Mouse (Mus musculus) T-helper 2 cell (primary cell): ENCODE measurements around the gene Rnd1.

ENCODE experiments used
- in situ Hi-C: fragments of 300-600 bp; cut with MboI, MseI; formaldehyde crosslinking; loops from one replicate; pipeline ENCODE4 v1.15.1; 2025; ENCODE audit warnings: high pct_unique_total_duplicates

The Rnd1 gene

DNA sequence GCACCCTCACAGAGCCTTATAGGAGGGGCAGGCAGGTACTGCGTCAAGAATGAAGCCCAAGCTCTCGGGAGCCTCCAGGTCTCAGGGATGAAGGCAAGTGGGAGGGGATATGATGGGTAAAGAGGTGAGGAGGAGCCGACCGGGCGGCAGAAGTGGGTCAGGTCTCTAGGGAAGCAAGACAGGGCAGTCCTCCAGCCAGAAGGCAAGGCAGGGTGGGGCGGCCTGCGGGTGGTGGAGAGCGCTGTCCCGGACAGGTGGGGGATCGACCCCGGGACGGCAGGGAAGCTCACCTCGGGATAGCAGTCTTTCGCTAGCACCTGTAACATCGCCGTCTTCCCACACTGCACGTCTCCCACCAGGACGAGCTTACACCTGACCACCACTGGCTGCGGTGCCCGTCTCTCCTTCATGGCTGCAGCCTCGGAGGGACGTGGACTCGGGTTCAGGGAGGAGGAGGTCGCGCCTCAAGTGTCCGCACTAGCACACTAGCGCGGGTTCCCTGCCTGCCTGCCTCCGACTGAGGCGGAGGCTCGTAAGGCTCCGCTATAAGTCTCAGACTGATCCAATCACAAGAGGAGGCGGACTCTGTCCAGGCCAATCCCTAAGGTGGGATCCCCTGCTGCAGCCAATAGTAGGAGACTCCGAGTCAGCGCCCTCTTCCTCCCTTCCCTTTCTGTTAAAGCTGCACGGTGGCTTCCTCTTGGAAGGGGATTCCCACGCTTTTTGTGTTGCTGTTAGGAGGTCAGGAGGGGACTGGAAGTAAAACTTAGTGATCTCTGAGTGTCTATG is at the start of gene Rnd1:
Gene Rnd1, minus strand, starts transcription at position 522 of the 789 bp plus-strand sequence.
- in situ Hi-C loops, result no loop called here

GRCm38 (mm10) chr15:98726746-98727145 is 49.5 kb upstream of the Rnd1 start:
- in situ Hi-C loops, result no loop called here

DNA sequence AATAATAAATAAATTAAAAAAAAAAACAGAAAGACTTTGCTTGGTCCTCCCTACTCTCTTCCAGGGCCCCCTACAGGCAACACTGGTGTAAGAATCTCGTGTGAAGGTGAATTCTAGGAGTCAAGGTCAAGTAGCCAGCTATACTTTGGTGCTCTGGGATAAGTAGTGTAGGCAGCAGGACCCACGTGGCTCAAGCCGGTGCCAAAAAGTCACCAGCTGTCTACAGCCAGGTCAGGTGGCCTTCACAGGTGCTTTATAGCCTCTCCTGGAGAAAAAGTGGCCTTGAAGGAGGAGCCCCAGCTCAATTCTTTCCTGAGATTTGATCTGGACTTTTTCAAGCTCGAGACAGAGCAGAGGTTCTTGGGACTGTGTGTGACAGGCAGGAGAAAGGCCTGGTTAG is 48.8 kb upstream of the Rnd1 start:
- in situ Hi-C loops, result no loop called here

GRCm38 (mm10) chr15:98724441-98724840 is 47.2 kb upstream of the Rnd1 start:
- in situ Hi-C loops, result no loop called here

- in situ Hi-C loops, result no loop called here
These were observed 45.6 kb upstream of the Rnd1 start for GRCm38 (mm10) chr15:98722854-98723253.

GRCm38 (mm10) chr15:98722191-98722590 is 44.9 kb upstream of the Rnd1 start:
- in situ Hi-C loops, result no loop called here

GRCm38 (mm10) chr15:98717301-98717700 is 40.0 kb upstream of the Rnd1 start:
- in situ Hi-C loops, result no loop called here

DNA sequence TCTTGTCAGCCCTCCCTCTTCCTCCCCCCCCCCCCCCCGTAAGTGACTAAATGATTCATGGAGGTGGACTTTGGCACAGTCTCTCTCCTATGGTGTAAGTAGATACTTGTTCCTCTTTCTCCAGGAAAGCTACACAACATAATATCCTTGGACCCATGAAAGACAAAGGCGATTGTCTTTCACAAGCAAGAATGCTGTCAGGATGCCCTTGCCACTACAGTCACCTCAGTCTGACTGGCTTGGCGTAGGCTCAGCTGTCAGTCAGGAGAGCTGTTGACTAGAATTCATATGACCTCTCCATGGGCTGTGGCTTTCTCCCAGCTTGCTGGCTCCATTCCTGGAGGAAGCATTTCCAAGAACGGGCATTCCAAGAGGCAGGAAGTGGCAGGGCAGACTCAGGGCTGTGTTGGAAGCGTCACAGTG is 37.0 kb upstream of the Rnd1 start:
- in situ Hi-C loops, result no loop called here

DNA sequence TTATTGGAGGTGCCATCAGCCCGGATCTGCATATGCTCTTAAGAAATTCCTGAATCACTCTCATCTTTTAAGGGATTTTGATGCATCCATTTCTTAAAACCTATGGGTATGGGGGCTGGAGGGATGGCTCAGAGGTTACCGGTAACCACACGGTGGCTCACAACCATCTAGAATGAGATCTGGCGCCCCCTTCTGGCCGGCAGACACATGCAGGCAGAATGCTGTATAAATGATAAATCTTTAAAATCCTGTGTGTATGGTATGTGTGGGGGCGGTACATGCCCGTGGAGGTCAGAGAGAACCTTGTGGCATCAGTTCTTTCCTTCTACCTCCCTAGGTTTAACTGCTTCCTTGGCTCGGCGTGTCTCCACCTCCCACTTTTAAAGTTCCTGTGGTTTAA is 33.2 kb upstream of the Rnd1 start:
- in situ Hi-C loops, result no loop called here

DNA sequence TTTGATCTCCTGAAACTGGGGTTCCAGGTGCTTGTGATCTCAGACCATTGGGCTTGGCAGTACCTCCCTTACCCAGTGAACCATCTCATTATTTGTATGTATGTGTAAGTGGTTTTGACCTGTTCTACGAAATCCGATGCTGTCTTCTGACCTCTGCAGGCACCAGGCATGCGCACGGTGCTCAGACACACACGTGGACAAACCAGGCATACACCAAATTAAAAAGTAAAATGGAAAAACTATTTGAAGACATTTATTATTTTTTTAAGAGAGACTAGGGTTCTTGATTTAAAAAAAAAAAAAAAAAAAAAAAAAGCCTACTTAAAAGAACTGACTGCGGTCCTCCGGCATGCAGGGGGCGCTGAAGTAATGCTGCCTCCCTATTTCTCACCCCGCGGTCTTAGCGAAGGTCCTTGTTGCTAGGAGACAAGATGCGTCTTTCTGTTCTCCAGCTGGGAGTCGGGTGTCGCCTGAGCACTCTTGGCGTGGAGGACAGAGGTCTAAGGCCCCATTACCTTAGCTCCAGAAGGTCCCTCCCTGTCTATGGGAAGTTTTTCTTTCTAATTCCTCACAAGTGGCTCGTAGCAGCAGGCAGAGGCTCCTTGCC is 30.6 kb upstream of the Rnd1 start, which contains the start of gene Ccdc65:
Gene Ccdc65, plus strand, starts transcription at position 442 of the 607 bp plus-strand sequence.
- in situ Hi-C loops, result loop anchor here (5.0 to 10.0 kb wide), 2 partner anchors 66 to 1057 kb away; no protein-coding TSS in a partner anchor

DNA sequence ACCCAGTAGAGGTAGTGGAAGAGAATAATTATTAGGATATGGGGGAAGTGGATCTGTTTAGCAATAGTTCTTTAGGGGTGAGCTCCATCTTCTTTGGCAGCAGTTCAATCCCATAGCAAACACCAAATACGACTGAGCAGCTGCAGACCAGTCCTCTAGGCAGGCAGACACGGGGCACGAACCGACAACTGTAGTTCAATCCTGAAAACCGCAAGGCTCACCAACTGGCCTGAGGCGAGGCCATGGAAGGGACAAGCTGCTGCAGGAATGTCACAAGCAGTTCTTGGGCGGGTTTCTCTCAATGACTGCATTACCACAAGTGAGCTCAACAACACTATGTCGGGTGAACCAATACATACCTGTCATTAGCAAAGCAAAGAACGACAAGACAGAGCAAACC is 27.1 kb upstream of the Rnd1 start:
- in situ Hi-C loops, result loop anchor here (5.0 to 10.0 kb wide), 2 partner anchors 117 to 1060 kb away; no protein-coding TSS in a partner anchor

DNA sequence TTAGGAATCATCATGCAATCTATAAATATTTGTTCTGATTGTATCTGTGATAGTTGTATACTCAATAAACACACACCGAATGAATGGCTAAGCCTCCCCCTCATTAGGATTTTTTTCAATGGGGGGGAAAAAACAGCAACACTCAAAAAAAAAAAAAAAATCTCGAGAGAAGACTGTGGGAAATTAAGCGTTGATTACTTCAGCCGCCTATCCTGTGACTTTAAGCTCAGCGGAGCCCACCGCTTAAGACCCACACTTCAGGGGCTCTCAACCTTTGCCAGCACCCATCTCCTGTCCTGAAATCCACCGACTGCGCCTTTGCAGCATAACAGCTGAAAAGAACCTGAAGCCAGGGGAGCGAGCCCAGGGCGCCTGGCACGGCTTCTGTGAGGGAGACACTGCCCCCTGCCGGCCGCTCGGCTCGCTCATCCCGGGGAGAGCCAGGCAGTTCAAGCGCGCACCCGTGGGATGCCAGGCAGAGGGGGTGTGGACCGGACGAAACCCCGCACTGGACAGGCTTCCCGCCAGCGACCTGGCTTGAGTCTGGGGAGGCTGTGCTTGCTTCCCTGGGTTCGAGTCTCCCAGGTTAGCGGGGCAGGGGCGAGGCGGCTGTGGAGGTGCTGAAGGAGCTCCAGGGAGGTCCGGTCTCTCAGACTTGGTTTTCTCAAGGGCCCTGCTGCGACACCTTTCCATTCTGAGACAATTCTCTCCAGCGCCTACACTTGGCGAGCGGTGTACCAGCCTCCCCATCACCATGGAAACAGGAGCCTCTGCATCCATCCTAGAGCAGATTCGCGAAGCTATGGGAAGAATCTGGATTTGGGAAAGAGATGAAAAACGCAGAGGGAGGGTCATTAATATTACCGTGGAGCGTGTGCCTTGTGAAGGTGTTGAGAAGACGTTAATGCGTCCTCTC is 22.2 kb upstream of the Rnd1 start:
- in situ Hi-C loops, result loop anchor here (5.0 to 10.0 kb wide), 2 partner anchors 112 to 1065 kb away; no protein-coding TSS in a partner anchor

DNA sequence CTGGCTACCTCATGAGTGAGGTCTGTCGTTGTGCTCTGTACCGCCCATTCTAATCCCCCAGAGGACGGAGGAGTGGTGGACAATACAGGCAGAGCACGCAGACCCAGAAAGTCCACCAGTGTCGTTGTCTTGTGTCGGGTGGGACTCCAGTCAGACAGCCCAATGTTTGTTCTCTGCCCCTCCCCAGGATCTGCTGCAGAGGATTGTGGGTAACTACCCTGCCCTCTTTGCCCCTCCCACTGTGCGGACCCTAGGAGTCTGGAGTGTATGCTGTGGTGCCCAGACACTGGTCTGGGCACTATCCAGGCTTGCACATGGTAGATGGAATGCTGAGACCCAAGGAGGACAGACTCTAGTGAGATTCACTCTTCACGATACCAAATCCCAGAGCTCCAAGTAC is 19.0 kb upstream of the Rnd1 start:
- in situ Hi-C loops, result no loop called here

GRCm38 (mm10) chr15:98695726-98696125 is 18.5 kb upstream of the Rnd1 start:
- in situ Hi-C loops, result no loop called here

DNA sequence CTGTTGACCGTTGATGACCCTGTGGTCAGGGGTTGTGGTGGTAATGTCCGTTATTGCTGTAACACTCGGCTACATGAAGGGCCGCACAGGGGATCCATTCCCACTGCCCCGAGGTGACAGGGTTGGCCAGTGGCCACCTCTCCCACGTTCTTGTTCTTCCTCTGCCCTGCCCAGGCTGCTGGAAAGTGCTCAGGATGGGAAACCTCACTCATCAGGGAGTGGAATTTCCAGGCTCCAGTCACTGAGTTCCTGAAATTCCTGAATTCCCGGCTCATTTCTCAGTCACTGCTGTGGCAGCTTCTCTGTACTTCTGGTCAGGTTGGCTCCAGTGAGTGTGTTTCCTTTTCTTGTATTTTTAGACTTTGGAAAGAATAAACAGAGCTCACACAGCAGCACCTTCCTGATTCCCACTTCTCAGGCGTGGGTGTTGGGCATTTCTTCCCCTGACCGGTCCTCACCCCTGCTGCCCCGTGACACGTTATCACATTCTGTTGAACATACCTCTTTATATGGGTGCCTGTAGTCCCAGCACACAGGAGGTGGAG is 15.0 kb upstream of the Rnd1 start:
- in situ Hi-C loops, result no loop called here

GRCm38 (mm10) chr15:98691486-98692147 is 14.4 kb upstream of the Rnd1 start:
- in situ Hi-C loops, result no loop called here

DNA sequence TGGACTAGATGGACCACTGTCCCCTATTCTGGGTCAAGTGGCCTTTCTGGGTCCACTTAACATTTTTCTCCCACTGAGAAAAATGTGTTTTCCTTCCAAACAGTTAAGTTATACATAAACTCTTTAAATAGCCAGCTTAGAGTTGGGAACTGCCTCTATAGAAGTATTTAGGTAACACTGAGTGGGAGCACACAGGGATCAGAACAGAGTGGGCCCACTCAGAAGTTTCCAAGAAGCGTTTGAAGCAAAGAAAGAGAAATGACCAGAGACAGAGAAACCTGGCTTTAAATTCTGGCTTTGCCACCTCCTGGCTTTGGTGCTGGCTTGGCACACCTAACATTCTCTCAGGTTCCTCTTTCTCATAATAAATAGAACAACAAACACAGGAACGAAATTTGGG is 12.4 kb upstream of the Rnd1 start:
- in situ Hi-C loops, result no loop called here

DNA sequence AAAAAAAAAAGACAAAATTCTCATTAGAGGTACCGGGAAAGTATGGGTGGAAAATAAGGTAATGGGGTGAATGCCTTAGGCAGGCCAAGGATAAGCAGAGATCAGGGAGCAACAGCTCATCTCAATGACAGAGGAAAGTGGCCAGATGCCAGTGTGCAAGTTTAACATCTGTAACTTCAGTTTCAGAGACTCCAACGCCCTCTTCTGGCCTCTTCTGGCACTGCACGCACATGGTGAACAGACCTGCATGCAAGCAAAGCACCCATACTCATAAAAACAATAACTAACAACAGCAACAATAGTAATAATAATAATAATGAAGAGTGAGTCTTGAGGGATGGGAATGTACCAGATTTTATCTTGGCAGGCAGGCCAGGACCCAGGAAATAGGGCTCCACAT is 8.7 kb upstream of the Rnd1 start:
- in situ Hi-C loops, result no loop called here

GRCm38 (mm10) chr15:98683746-98684145 is 6.5 kb upstream of the Rnd1 start:
- in situ Hi-C loops, result no loop called here

GRCm38 (mm10) chr15:98683177-98683576 is 5.9 kb upstream of the Rnd1 start:
- in situ Hi-C loops, result no loop called here

DNA sequence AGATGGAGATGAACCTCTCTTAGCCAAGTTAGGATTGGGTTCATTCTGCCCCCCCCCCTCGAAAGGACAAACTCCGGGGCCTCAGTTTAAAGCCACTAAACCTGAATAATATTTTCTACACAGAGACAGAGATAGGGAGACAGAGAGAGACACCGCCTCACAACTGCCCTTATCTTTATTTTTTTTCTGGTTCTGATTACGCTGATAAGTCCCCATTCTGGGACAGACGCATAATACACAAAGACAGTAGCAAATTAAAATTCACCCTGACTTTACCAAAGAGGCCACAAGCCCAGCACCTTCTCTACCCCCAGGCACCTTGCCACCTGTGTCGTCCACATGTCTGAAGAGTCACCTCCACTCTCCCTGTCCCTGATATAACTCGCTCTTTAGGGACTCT is 4.4 kb upstream of the Rnd1 start:
- in situ Hi-C loops, result no loop called here
